Mouse (Mus musculus) lung, adult 2 months (tissue): ENCODE results near the gene Pea15a.

Experiments used
- CTCF ChIP-seq: fragments of 200-500 bp; IDR thresholded peaks from 2 replicates; pipeline ENCODE4 v1.5.1; 2011; ENCODE audit warnings: mild to moderate bottlenecking, low read length, control low read depth; ENCODE audit not compliant: insufficient read depth
- POLR2A ChIP-seq: fragments of 200-500 bp; IDR thresholded peaks from 2 replicates; pipeline ENCODE4 v1.6.1; 2011; ENCODE audit warnings: low read depth, mild to moderate bottlenecking, control low read depth, low read length, borderline replicate concordance; ENCODE audit errors: extremely low read depth

DNA sequence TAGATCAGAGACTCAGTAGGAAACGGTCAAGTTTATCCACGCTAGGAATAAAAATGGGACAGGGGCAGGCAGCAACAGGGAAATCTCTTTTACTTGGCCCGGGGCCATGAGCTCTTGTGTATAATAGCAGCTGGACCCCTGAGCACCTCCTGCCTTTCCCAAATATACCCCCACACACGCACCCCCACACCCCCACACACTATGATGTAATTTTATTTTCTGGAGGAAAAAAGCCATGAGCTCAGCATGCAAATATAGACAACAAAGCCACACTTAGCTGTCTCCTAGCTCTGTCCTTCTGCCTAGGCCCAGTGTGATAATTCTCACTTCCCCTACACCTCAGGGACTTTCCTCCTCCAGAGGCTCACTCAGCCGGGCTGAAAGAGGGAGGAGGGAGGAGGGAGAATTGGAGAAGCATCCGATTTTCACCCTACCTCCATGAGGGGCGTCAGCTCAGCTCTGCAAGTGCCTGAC is 544 bp upstream of the Pea15a start:
- TF ChIP-seq CTCF (no peak), POLR2A (no peak)
